Mouse (Mus musculus) heart, embryonic 14.5 days (tissue): ENCODE results near the gene Anapc7. TPM values are rescaled to one million over a fixed set of nuclear protein-coding genes. Genes with fewer than 3 reads are reported as not detected.
"Not testable (repeated sequence)": the region's sequence is repeated elsewhere in the genome, so short reads cannot be mapped to it uniquely, and the experiment has no call there.

ENCODE experiments used
- ATAC-seq: fragments of 200-750 bp; cut with Nextera tagmentation; 2 replicates; pipeline ENCODE4 v1.8.0; 2017; ENCODE audit warnings: low read depth, moderate TSS enrichment; ENCODE audit not compliant: insufficient number of reproducible peaks, insufficient read depth, low FRiP score
- H3K27ac ChIP-seq, 2 experiments: fragments of 200-500 bp in 1 of 2; fragments of 300-500 bp in 1 of 2; sonication (generic) in 1 of 2; replicated peaks in 1 of 2; 2 replicates each; pipeline ENCODE4 v1.5.1; 2012 to 2014; ENCODE audit warnings: low read depth in 2 of 2, low read length in 2 of 2, control low read depth in 1 of 2, mild to moderate bottlenecking in 1 of 2, mixed read lengths in 1 of 2; ENCODE audit not compliant: control insufficient read depth in 1 of 2, insufficient read depth in 1 of 2
- H3K27me3 ChIP-seq: fragments of 300-500 bp; sonication (generic); 2 replicates; pipeline ENCODE4 v1.6.1; 2014; ENCODE audit warnings: mild to moderate bottlenecking, low read length, control low read depth; ENCODE audit not compliant: control insufficient read depth, insufficient read depth
- H3K36me3 ChIP-seq: fragments of 300-500 bp; sonication (generic); 2 replicates; pipeline ENCODE4 v1.6.1; 2014; ENCODE audit warnings: mild to moderate bottlenecking, control low read depth, low read length, mixed read lengths; ENCODE audit not compliant: control insufficient read depth, insufficient read depth
- H3K4me1 ChIP-seq, 2 experiments: fragments of 200-500 bp in 1 of 2; fragments of 300-500 bp in 1 of 2; sonication (generic) in 1 of 2; 2 replicates each; pipeline ENCODE4 v1.6.1; 2012 to 2014; ENCODE audit warnings: low read length in 2 of 2, control low read depth in 1 of 2, mixed read lengths in 1 of 2; ENCODE audit not compliant: control insufficient read depth in 2 of 2, insufficient read depth in 2 of 2
- H3K4me2 ChIP-seq: fragments of 300-500 bp; sonication (generic); 2 replicates; pipeline ENCODE4 v1.6.1; 2014; ENCODE audit warnings: mild to moderate bottlenecking, low read length
- H3K4me3 ChIP-seq, 2 experiments: fragments of 200-500 bp in 1 of 2; fragments of 300-500 bp in 1 of 2; sonication (generic) in 1 of 2; 2 replicates each; pipeline ENCODE4 v1.5.1; 2012 to 2014; ENCODE audit warnings: low read length in 2 of 2, mild to moderate bottlenecking in 2 of 2, control low read depth in 1 of 2, low read depth in 1 of 2, moderate library complexity in 1 of 2; ENCODE audit not compliant: control insufficient read depth in 1 of 2, insufficient read depth in 1 of 2
- H3K9ac ChIP-seq: fragments of 300-500 bp; sonication (generic); 2 replicates; pipeline ENCODE4 v1.6.1; 2014; ENCODE audit warnings: mild to moderate bottlenecking, low read length
- H3K9me3 ChIP-seq: fragments of 300-500 bp; sonication (generic); 2 replicates; pipeline ENCODE4 v1.6.1; 2016; ENCODE audit warnings: low read length, control low read depth; ENCODE audit not compliant: control insufficient read depth
- WGBS: fragments of 180-500 bp; shearing (Covaris S2); extraction: QIAGEN DNeasy Blood & Tissue Kit; methylation state at CpG from one replicate; pipeline ENCODE4 v1.1.7; 2014; 5-methylcytosine and 5-hydroxymethylcytosine counted together
- polyA plus RNA-seq: library from polyadenylated mRNA; unstranded; fragments of >200 nt; fragmentation: Nextera tagmentation; extraction: Ambion mirVana; gene quantifications from 2 replicates; pipeline ENCODE4 v1.2.1, GENCODE M21; 2014

The Anapc7 gene
- polyA plus RNA-seq, 1 experiment from 2014 or later = 22.3 TPM

GRCm38 (mm10) chr5:122405537-122405936, 16.0 kb upstream of the Anapc7 start:
- WGBS = 95% methylated on average over 10 of the region's 10 CpGs
- Histone ChIP-seq H3K4me1 (peaks cover 2 to 8% of the 10 kb centered on the region in 2 experiments; a peak in 3 of 4 replicates), H3K27me3 (no peaks in the 10 kb centered on the region)

GRCm38 (mm10) chr5:122409692-122410645, 11.5 kb upstream of the Anapc7 start:
- no peak overlapping the region for H3K9ac ChIP-seq
- H3K4me1 ChIP-seq = no peaks in the 10 kb centered on the region
- peaks cover 38% of the 10 kb centered on the region for H3K36me3 ChIP-seq
- no peak overlapping the region for H3K4me2 ChIP-seq
- H3K27me3 ChIP-seq = no peaks in the 10 kb centered on the region
- H3K4me3 ChIP-seq = no peak overlapping the region
- H3K9me3 ChIP-seq = no peaks in the 10 kb centered on the region
- 85% methylated on average over 19 of the region's 19 CpGs for WGBS
- no peak for ATAC-seq
- H3K27ac ChIP-seq = no peak overlapping the region

More at GRCm38 (mm10) chr5:122405537-122405936, 16.0 kb upstream of the Anapc7 start:
- Histone ChIP-seq H3K36me3 (peaks cover 69% of the 10 kb centered on the region), H3K4me3 (no peak overlapping the region), H3K27ac (no peak overlapping the region), H3K9ac (no peak overlapping the region), H3K9me3 (no peaks in the 10 kb centered on the region), H3K4me2 (no peak overlapping the region)
- ATAC-seq = no peak

GRCm38 (mm10) chr5:122411892-122412291, 9.6 kb upstream of the Anapc7 start:
- Histone ChIP-seq H3K36me3 (peaks cover 19% of the 10 kb centered on the region), H3K27ac (no peak overlapping the region), H3K4me2 (no peak overlapping the region), H3K27me3 (no peaks in the 10 kb centered on the region), H3K4me3 (no peak overlapping the region), H3K9me3 (no peaks in the 10 kb centered on the region), H3K9ac (no peak overlapping the region), H3K4me1 (no peaks in the 10 kb centered on the region)
- no peak for ATAC-seq
- WGBS = 77% methylated on average over 5 of the region's 5 CpGs

- WGBS = 61% methylated on average over 6 of the region's 6 CpGs
- ATAC-seq = no peak
- no peaks in the 10 kb centered on the region for H3K4me1 ChIP-seq
- peaks cover 13% of the 10 kb centered on the region; the same call in 1 of the 2 replicates for H3K36me3 ChIP-seq
- no peak overlapping the region for H3K4me2 ChIP-seq
- no peak overlapping the region for H3K27ac ChIP-seq
- H3K9me3 ChIP-seq = no peaks in the 10 kb centered on the region
- H3K27me3 ChIP-seq = no peaks in the 10 kb centered on the region
- H3K4me3 ChIP-seq = no peak overlapping the region
- H3K9ac ChIP-seq = no peak overlapping the region
These were observed 8.7 kb upstream of the Anapc7 start for GRCm38 (mm10) chr5:122412826-122413225.

- Histone ChIP-seq H3K4me1 (no peaks in the 10 kb centered on the region), H3K9ac (no peak overlapping the region), H3K4me2 (no peak overlapping the region), H3K36me3 (peaks cover 13% of the 10 kb centered on the region; the same call in 1 of the 2 replicates), H3K27me3 (no peaks in the 10 kb centered on the region), H3K27ac (no peak overlapping the region), H3K4me3 (no peak overlapping the region), H3K9me3 (no peaks in the 10 kb centered on the region)
- ATAC-seq = no peak
- WGBS = 92% methylated on average over 5 of the region's 5 CpGs
These were observed 7.1 kb upstream of the Anapc7 start for GRCm38 (mm10) chr5:122414351-122414750.

GRCm38 (mm10) chr5:122415465-122415864, 6.0 kb upstream of the Anapc7 start:
- H3K27me3 ChIP-seq = no peaks in the 10 kb centered on the region
- H3K4me2 ChIP-seq = no peak overlapping the region
- H3K4me1 ChIP-seq = no peaks in the 10 kb centered on the region
- no peak overlapping the region for H3K9ac ChIP-seq
- H3K27ac ChIP-seq = no peak overlapping the region
- no peak for ATAC-seq
- no peak overlapping the region for H3K4me3 ChIP-seq
- 88% methylated on average over 12 of the region's 12 CpGs for WGBS
- H3K9me3 ChIP-seq = no peaks in the 10 kb centered on the region
- H3K36me3 ChIP-seq = 0 out of 2 replicates have a peak, but pooled peaks cover 3% of the 10 kb centered on the region

- not testable (repeated sequence) for H3K36me3 ChIP-seq, H3K4me2 ChIP-seq, H3K9ac ChIP-seq, H3K27me3 ChIP-seq, H3K4me3 ChIP-seq, H3K9me3 ChIP-seq, H3K27ac ChIP-seq, ATAC-seq
- WGBS = 42% methylated on average over 4 of the region's 4 CpGs
- H3K4me1 ChIP-seq = peaks cover 4 to 15% of the 10 kb centered on the region in 2 experiments; a peak in 3 of 4 replicates
These were observed 817 bp upstream of the Anapc7 start for GRCm38 (mm10) chr5:122420676-122421075.
